Mouse (Mus musculus): Measurements from ENCODE around the gene Taf1c.

Taf1c gene

GRCm38 (mm10) chr8:119575366-119575726 lies 29.7 kb downstream of the Taf1c start:
- in situ Hi-C loops (cut with MboI; ENCODE audit: unreplicated experiment in 2 of 2): no loop called here

- in situ Hi-C loops (cut with MboI; ENCODE audit: unreplicated experiment in 2 of 2): no loop called here
These were observed 30.3 kb downstream of the Taf1c start, which contains the start of the genes Hsdl1 and Dnaaf1 for GRCm38 (mm10) chr8:119574437-119575365. Gene Hsdl1, minus strand, starts transcription at chr8:119575183. Gene Dnaaf1, plus strand, starts transcription at chr8:119575235.

- in situ Hi-C loops (cut with MboI; ENCODE audit: unreplicated experiment in 2 of 2): no loop called here
These were observed 32.6 kb downstream of the Taf1c start for GRCm38 (mm10) chr8:119572411-119572810.

GRCm38 (mm10) chr8:119571135-119571534 lies 33.9 kb downstream of the Taf1c start:
- in situ Hi-C loops (cut with MboI; ENCODE audit: unreplicated experiment in 2 of 2): no loop called here

GRCm38 (mm10) chr8:119569881-119570280 lies 35.1 kb downstream of the Taf1c start:
- in situ Hi-C loops (cut with MboI; ENCODE audit: unreplicated experiment in 2 of 2): no loop called here

- in situ Hi-C loops (cut with MboI; ENCODE audit: unreplicated experiment in 2 of 2): no loop called here
These were observed 36.1 kb downstream of the Taf1c start for GRCm38 (mm10) chr8:119568951-119569350.

- in situ Hi-C loops (cut with MboI; ENCODE audit: unreplicated experiment in 2 of 2): no loop called here
These were observed 36.8 kb downstream of the Taf1c start for GRCm38 (mm10) chr8:119568251-119568650.

GRCm38 (mm10) chr8:119566367-119566766 lies 38.7 kb downstream of the Taf1c start:
- in situ Hi-C loops (cut with MboI; ENCODE audit: unreplicated experiment in 2 of 2): no loop called here

GRCm38 (mm10) chr8:119563849-119564251 lies 41.2 kb downstream of the Taf1c start:
- in situ Hi-C loops (cut with MboI; ENCODE audit: unreplicated experiment in 2 of 2): no loop called here

- in situ Hi-C loops (cut with MboI; ENCODE audit: unreplicated experiment in 2 of 2): loop anchor here (5.0 kb wide), 2 partner anchors 33 to 48 kb away; partner anchors contain the start of gene Taf1c (in 1 of the 2)
These were observed 45.7 kb downstream of the Taf1c start for GRCm38 (mm10) chr8:119559402-119559720.

GRCm38 (mm10) chr8:119558603-119559401 lies 46.2 kb downstream of the Taf1c start, which contains the start of gene Mbtps1:
Gene Mbtps1, minus strand, starts transcription at chr8:119558735.
- in situ Hi-C loops (cut with MboI; ENCODE audit: unreplicated experiment in 2 of 2): loop anchor here (5.0 kb wide), 2 partner anchors 33 to 48 kb away; partner anchors contain the start of gene Taf1c (in 1 of the 2)

GRCm38 (mm10) chr8:119557821-119558602 lies 47.0 kb downstream of the Taf1c start:
- in situ Hi-C loops (cut with MboI; ENCODE audit: unreplicated experiment in 2 of 2): loop anchor here (5.0 kb wide), 2 partner anchors 34 to 49 kb away; partner anchors contain the start of gene Taf1c (in 1 of the 2)

GRCm38 (mm10) chr8:119557132-119557531 lies 47.9 kb downstream of the Taf1c start:
- in situ Hi-C loops (cut with MboI; ENCODE audit: unreplicated experiment in 2 of 2): loop anchor here (5.0 kb wide), 2 partner anchors 35 to 50 kb away; partner anchors contain the start of gene Taf1c (in 1 of the 2)

- in situ Hi-C loops (cut with MboI; ENCODE audit: unreplicated experiment in 2 of 2): loop anchor here (5.0 kb wide), 2 partner anchors 36 to 51 kb away; partner anchors contain the start of gene Taf1c (in 1 of the 2)
These were observed 49.2 kb downstream of the Taf1c start for GRCm38 (mm10) chr8:119555861-119556260.

- in situ Hi-C loops (cut with MboI; ENCODE audit: unreplicated experiment in 2 of 2): no loop called here
These were observed 52.1 kb downstream of the Taf1c start for GRCm38 (mm10) chr8:119552967-119553366.

- in situ Hi-C loops (cut with MboI; ENCODE audit: unreplicated experiment in 2 of 2): no loop called here
These were observed 56.4 kb downstream of the Taf1c start for GRCm38 (mm10) chr8:119548560-119549113.
